Mouse (Mus musculus) liver, adult 2 months (tissue): ENCODE results near the gene Mta3.

ENCODE experiments used
- CTCF ChIP-seq: fragments of 200-500 bp; IDR thresholded peaks from 2 replicates; pipeline ENCODE4 v1.5.1; 2011; ENCODE audit warnings: low read depth, low read length, control low read depth
- POLR2A ChIP-seq: fragments of 200-500 bp; IDR thresholded peaks from 2 replicates; pipeline ENCODE4 v1.6.1; 2011; ENCODE audit warnings: low read length, control low read depth; ENCODE audit not compliant: insufficient read depth; ENCODE audit errors: extremely low read depth

- no peak for TF ChIP-seq POLR2A
- no peak for TF ChIP-seq CTCF
Measured at GRCm38 (mm10) chr17:83684475-83684874, 21.5 kb upstream of the Mta3 start.
